Mouse (Mus musculus) E14TG2a.4 (cell line): Measurements from ENCODE around the gene Rplp2.

Experiments used
- CTCF ChIP-seq: conservative IDR thresholded peaks from 2 replicates; pipeline ENCODE4 v1.5.1; 2014; ENCODE audit warnings: low read length
- NANOG ChIP-seq: IDR thresholded peaks from 2 replicates; pipeline ENCODE4 v1.6.1; 2014; ENCODE audit warnings: borderline replicate concordance, low read length, mixed read lengths
- POU5F1 ChIP-seq: IDR thresholded peaks from 2 replicates; pipeline ENCODE4 v1.6.1; 2014; ENCODE audit warnings: low read length, borderline replicate concordance

GRCm38 (mm10) chr7:141491151-141491550 is 44.0 kb downstream of the Rplp2 start:
- TF ChIP-seq CTCF = peak; percentile 34; the same call in 1 of the 2 replicates
- TF ChIP-seq POU5F1 = no peak
- TF ChIP-seq NANOG = no peak
